In the genomic region with DNA sequence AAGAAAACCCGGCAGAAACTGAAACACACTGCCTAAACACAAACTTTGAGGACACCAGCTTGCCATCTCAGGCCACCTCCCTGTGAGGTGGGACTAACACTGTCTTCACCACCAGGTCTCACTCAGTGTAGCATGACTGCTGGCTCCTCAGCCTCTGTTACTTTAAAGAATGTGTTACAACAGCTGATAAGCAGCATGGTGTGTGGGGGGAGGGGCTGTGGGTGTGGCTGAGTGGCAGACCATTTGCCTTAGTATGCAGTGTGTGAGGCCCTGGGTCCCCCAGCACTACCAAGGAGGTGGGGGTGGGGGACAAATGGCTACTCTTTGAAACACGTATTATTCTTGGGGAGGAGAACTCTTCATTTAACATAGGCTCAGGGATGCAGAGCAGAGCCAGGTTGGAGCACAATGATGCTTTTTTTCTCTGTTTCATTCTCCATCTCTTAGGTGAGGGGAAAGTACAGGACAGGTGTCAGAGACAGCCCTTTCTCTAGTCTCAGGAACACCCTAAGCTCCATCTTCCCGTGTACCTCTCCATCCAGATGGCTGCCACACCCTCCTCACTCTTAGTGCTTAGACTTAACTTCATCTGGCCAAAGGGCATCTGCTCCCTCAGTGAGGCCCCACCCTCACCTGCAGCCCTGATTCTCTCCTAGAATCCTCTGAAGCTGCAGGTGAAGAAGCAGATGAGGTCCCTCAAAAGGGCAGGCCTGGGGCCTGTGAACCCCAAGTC, we compare ENCODE assay signal across 10 mouse cellular contexts. TPM values are rescaled to one million over a fixed set of nuclear protein-coding genes. Genes with fewer than 3 reads are reported as not detected.
DNase-seq lines count a peak whose midpoint lies in the region; ATAC-seq and TF ChIP-seq lines count a peak whose summit lies in the region.
"Had no signal": no experiment of that assay in that cellular context is flagged by ENCODE, and none has a peak within 500 bp of the region (broad histone marks: within the 10 kb centered on the region; RNA-seq: fewer than 3 reads in every experiment).

No protein-coding gene starts in this region.

- H3K9ac ChIP-seq in heart, postnatal 0 days (replicated peaks; ENCODE audit: low read depth, low read length): no peak overlapping the region
- no peak overlapping the region for H3K9ac ChIP-seq in forebrain, embryonic 12.5 days
- H3K9ac ChIP-seq in liver, embryonic 13.5 days: no peak overlapping the region
- H3K9ac ChIP-seq: heart, embryonic 13.5 days had no signal

- H3K27ac ChIP-seq in heart, postnatal 0 days (ENCODE audit: low read depth): no peak overlapping the region
- no peak overlapping the region for H3K27ac ChIP-seq in forebrain, embryonic 12.5 days
- H3K27ac ChIP-seq in liver, embryonic 13.5 days: no peak overlapping the region
- H3K27ac ChIP-seq: heart, embryonic 13.5 days had no signal

- peaks cover 4% of the 10 kb centered on the region; the same call in 1 of the 2 replicates for H3K36me3 ChIP-seq in heart, postnatal 0 days (replicated peaks; ENCODE audit: control insufficient read depth, insufficient read depth, low read length)
- H3K36me3 ChIP-seq in forebrain, embryonic 12.5 days (replicated peaks): no peaks in the 10 kb centered on the region
- H3K36me3 ChIP-seq in liver, embryonic 13.5 days: no peaks in the 10 kb centered on the region

- no peak for TF ChIP-seq EP300 in heart, postnatal 0 days (IDR thresholded peaks at IDR 0.05; ENCODE audit: low read depth)

- intact Hi-C loops in heart, postnatal 36 days (cut with DNase I): no loop called here

- no peak overlapping the region for H3K4me2 ChIP-seq in heart, postnatal 0 days (ENCODE audit: low read depth, low read length)
- no peak overlapping the region; the same call in 1 of the 2 replicates for H3K4me2 ChIP-seq in forebrain, embryonic 12.5 days
- no peak overlapping the region for H3K4me2 ChIP-seq in liver, embryonic 13.5 days
- H3K4me2 ChIP-seq: heart, embryonic 13.5 days had no signal

- H3K4me3 ChIP-seq in heart, postnatal 0 days (ENCODE audit: low read depth, low read length): no peak overlapping the region
- H3K4me3 ChIP-seq in forebrain, embryonic 12.5 days (replicated peaks): no peak overlapping the region
- no peak overlapping the region for H3K4me3 ChIP-seq in liver, embryonic 13.5 days (replicated peaks)
- H3K4me3 ChIP-seq: heart, embryonic 13.5 days had no signal

- 4% methylated on average over 3 of the region's 3 CpGs for WGBS in heart, postnatal 0 days
- WGBS in forebrain, embryonic 12.5 days: 5% methylated on average over 3 of the region's 3 CpGs
- 7% methylated on average over 3 of the region's 3 CpGs for WGBS in liver, embryonic 13.5 days (ENCODE audit: insufficient replicate concordance)

- DNase-seq in heart, postnatal 0 days (ENCODE audit: low spot score): peak; percentile 51
- no peak for DNase-seq in heart, postnatal 36 days
- DNase-seq in ES-CJ7 (ENCODE audit: low read depth, low spot score) (peak; percentile 40), MN1 (ENCODE audit: low spot score) (no peak)
- DNase-seq in liver, embryonic 13.5 days: peak; percentile 54
- no peak for DNase-seq in frontal cortex, adult 2 months (ENCODE audit: extremely low spot score in 1 of 2, low spot score in 1 of 2)

- H3K9me3 ChIP-seq in heart, postnatal 0 days (replicated peaks; ENCODE audit: control insufficient read depth, low read length): no peaks in the 10 kb centered on the region
- H3K9me3 ChIP-seq in forebrain, embryonic 12.5 days: no peaks in the 10 kb centered on the region
- no peaks in the 10 kb centered on the region for H3K9me3 ChIP-seq in liver, embryonic 13.5 days (replicated peaks)
- H3K9me3 ChIP-seq: heart, embryonic 13.5 days had no signal

- TF ChIP-seq CTCF in heart, postnatal 0 days (IDR thresholded peaks at IDR 0.05; ENCODE audit: low read depth): no peak

- peaks cover 13% of the 10 kb centered on the region for H3K27me3 ChIP-seq in heart, postnatal 0 days (ENCODE audit: control insufficient read depth, insufficient read depth, low read length)
- peaks cover 17% of the 10 kb centered on the region for H3K27me3 ChIP-seq in forebrain, embryonic 12.5 days
- peaks cover 29% of the 10 kb centered on the region for H3K27me3 ChIP-seq in liver, embryonic 13.5 days
- H3K27me3 ChIP-seq: Patski had no signal

- H3K4me1 ChIP-seq in heart, postnatal 0 days (ENCODE audit: control insufficient read depth, insufficient read depth): peaks cover 20% of the 10 kb centered on the region
- H3K4me1 ChIP-seq in forebrain, embryonic 12.5 days: peaks cover 43% of the 10 kb centered on the region
- peaks cover 22% of the 10 kb centered on the region for H3K4me1 ChIP-seq in liver, embryonic 13.5 days (replicated peaks)

- peak; percentile 60 for ATAC-seq in heart, postnatal 0 days (ENCODE audit: insufficient read depth, low read depth)
- peak; percentile 37; the same call in 1 of the 2 replicates for ATAC-seq in forebrain, embryonic 12.5 days (ENCODE audit: low FRiP score)
- ATAC-seq in liver, embryonic 13.5 days (ENCODE audit: low read depth): peak; percentile 52
- no peak for ATAC-seq in erythroid progenitor cell, adult 5-6 weeks (replicated peaks; ENCODE audit: low FRiP score, poor library complexity, severe bottlenecking)
- ATAC-seq: Patski had no signal

RNA-seq across cellular contexts. Expression of a gene that starts 5.3 kb away (rescaled TPM):
- total RNA-seq in heart, postnatal 0 days (2014; rRNA removed; ENCODE audit: low replicate concordance): not detected in 2 replicates
- 0.07 TPM in 1 of 2 replicates, not detected in the other for polyA plus RNA-seq in heart, postnatal 0 days (2015; fragmentation: Nextera tagmentation; extraction: Ambion mirVana)
- total RNA-seq in heart, postnatal 36 days (2021): not detected
- 0.65 TPM in 1 of 2 replicates, not detected in the other for polyA plus RNA-seq in forebrain, embryonic 12.5 days (2016; fragmentation: Nextera tagmentation; extraction: Ambion mirVana)
- polyA plus RNA-seq in liver, embryonic 13.5 days (2015; fragmentation: Nextera tagmentation; extraction: Ambion mirVana): not detected in 2 replicates
- 17.6 and 18.4 TPM in 2 replicates for polyA plus RNA-seq in frontal cortex, adult 2 months (2012; rRNA removed)
- total RNA-seq in erythroid progenitor cell, adult 5-6 weeks (2015; ENCODE audit: low replicate concordance): not detected in 2 replicates
- total RNA-seq in erythroid progenitor cell, adult 5-6 weeks (2017; ENCODE audit: low replicate concordance): not detected in 2 replicates
- polyA plus RNA-seq: heart, embryonic 13.5 days had no signal

RNA-seq across cellular contexts. Expression of a gene that starts 11.5 kb away (rescaled TPM):
- total RNA-seq in heart, postnatal 0 days (2014; rRNA removed; ENCODE audit: low replicate concordance): 28.1 and 189 TPM in 2 replicates
- 6.6 and 8.0 TPM in 2 replicates for polyA plus RNA-seq in heart, postnatal 0 days (2015; fragmentation: Nextera tagmentation; extraction: Ambion mirVana)
- 1 to 10 TPM; 7.1 to 8.2 TPM for total RNA-seq in heart, postnatal 36 days (2021)
- polyA plus RNA-seq in forebrain, embryonic 12.5 days (2016; fragmentation: Nextera tagmentation; extraction: Ambion mirVana): 19.9 and 24.1 TPM in 2 replicates
- polyA plus RNA-seq in liver, embryonic 13.5 days (2015; fragmentation: Nextera tagmentation; extraction: Ambion mirVana): 3.6 and 3.7 TPM in 2 replicates
- 45.3 and 53.0 TPM in 2 replicates for polyA plus RNA-seq in frontal cortex, adult 2 months (2012; rRNA removed)
- total RNA-seq in erythroid progenitor cell, adult 5-6 weeks (2015; ENCODE audit: low replicate concordance): 1.1 and 3.4 TPM in 2 replicates
- total RNA-seq in erythroid progenitor cell, adult 5-6 weeks (2017; ENCODE audit: low replicate concordance): 0.98 and 5.9 TPM in 2 replicates

RNA-seq across cellular contexts. Expression of a gene that starts 19.8 kb away (rescaled TPM):
- total RNA-seq in heart, postnatal 0 days (2014; rRNA removed; ENCODE audit: low replicate concordance): 0.15 TPM in 1 of 2 replicates, not detected in the other
- polyA plus RNA-seq in heart, postnatal 0 days (2015; fragmentation: Nextera tagmentation; extraction: Ambion mirVana): not detected in 2 replicates
- total RNA-seq in heart, postnatal 36 days (2021): not detected
- polyA plus RNA-seq in forebrain, embryonic 12.5 days (2016; fragmentation: Nextera tagmentation; extraction: Ambion mirVana): not detected in 2 replicates
- 0.06 TPM in 1 of 2 replicates, not detected in the other for polyA plus RNA-seq in liver, embryonic 13.5 days (2015; fragmentation: Nextera tagmentation; extraction: Ambion mirVana)
- 0.08 and 0.12 TPM in 2 replicates for polyA plus RNA-seq in frontal cortex, adult 2 months (2012; rRNA removed)
- not detected in 2 replicates for total RNA-seq in erythroid progenitor cell, adult 5-6 weeks (2015; ENCODE audit: low replicate concordance)
- not detected in 2 replicates for total RNA-seq in erythroid progenitor cell, adult 5-6 weeks (2017; ENCODE audit: low replicate concordance)
- polyA plus RNA-seq: heart, embryonic 13.5 days had no signal

RNA-seq across cellular contexts. Expression of a gene that starts 40.0 kb away (rescaled TPM):
- total RNA-seq in heart, postnatal 0 days (2014; rRNA removed; ENCODE audit: low replicate concordance): 42.1 and 91.7 TPM in 2 replicates
- polyA plus RNA-seq in heart, postnatal 0 days (2015; fragmentation: Nextera tagmentation; extraction: Ambion mirVana): 45.9 and 46.5 TPM in 2 replicates
- 10 to 100 TPM; 25.8 to 29.4 TPM for total RNA-seq in heart, postnatal 36 days (2021)
- polyA plus RNA-seq in forebrain, embryonic 12.5 days (2016; fragmentation: Nextera tagmentation; extraction: Ambion mirVana): 57.8 and 60.6 TPM in 2 replicates
- polyA plus RNA-seq in liver, embryonic 13.5 days (2015; fragmentation: Nextera tagmentation; extraction: Ambion mirVana): 26.9 and 27.6 TPM in 2 replicates
- polyA plus RNA-seq in frontal cortex, adult 2 months (2012; rRNA removed): 47.8 and 49.7 TPM in 2 replicates
- 23.8 and 28.1 TPM in 2 replicates for total RNA-seq in erythroid progenitor cell, adult 5-6 weeks (2015; ENCODE audit: low replicate concordance)
- 10.0 and 12.1 TPM in 2 replicates for total RNA-seq in erythroid progenitor cell, adult 5-6 weeks (2017; ENCODE audit: low replicate concordance)

RNA-seq across cellular contexts. Expression of a gene that starts 48.2 kb away (rescaled TPM):
- total RNA-seq in heart, postnatal 0 days (2014; rRNA removed; ENCODE audit: low replicate concordance): 130 TPM in 2 replicates
- polyA plus RNA-seq in heart, postnatal 0 days (2015; fragmentation: Nextera tagmentation; extraction: Ambion mirVana): 97.7 and 99.1 TPM in 2 replicates
- 100 to 1,000 TPM; 129 to 161 TPM for total RNA-seq in heart, postnatal 36 days (2021)
- 62.3 and 62.5 TPM in 2 replicates for polyA plus RNA-seq in forebrain, embryonic 12.5 days (2016; fragmentation: Nextera tagmentation; extraction: Ambion mirVana)
- polyA plus RNA-seq in liver, embryonic 13.5 days (2015; fragmentation: Nextera tagmentation; extraction: Ambion mirVana): 12.3 and 13.2 TPM in 2 replicates
- 86.3 and 86.4 TPM in 2 replicates for polyA plus RNA-seq in frontal cortex, adult 2 months (2012; rRNA removed)
- 1.7 and 4.0 TPM in 2 replicates for total RNA-seq in erythroid progenitor cell, adult 5-6 weeks (2015; ENCODE audit: low replicate concordance)
- total RNA-seq in erythroid progenitor cell, adult 5-6 weeks (2017; ENCODE audit: low replicate concordance): 0.26 and 1.4 TPM in 2 replicates

Comparison
In these comparisons a context has a peak if more than half of its experiments do, and no peak if none do; other contexts are left out.
1. DNase-seq: peak in heart, postnatal 0 days (single experiment), ES-CJ7 (single experiment) and liver, embryonic 13.5 days (single experiment); none in heart, postnatal 36 days (0 of 2), MN1 (single experiment) and frontal cortex, adult 2 months (0 of 2).
2. RNA of a gene that starts 5.3 kb away (polyA plus RNA-seq): 17.6 to 18.4 TPM in frontal cortex, adult 2 months; 0.65 TPM in forebrain, embryonic 12.5 days, 0.07 TPM in heart, postnatal 0 days and not detected in liver, embryonic 13.5 days; every median in the first group is over 10 times any median in the second.